Mouse (Mus musculus) liver, embryonic 14.5 days (tissue): ENCODE measurements around the gene Nrarp. TPM values are rescaled to one million over a fixed set of nuclear protein-coding genes. Genes with fewer than 3 reads are reported as not detected.

Source experiments
- ATAC-seq: fragments of 200-750 bp; cut with Nextera tagmentation; 2 replicates; pipeline ENCODE4 v1.8.0; 2017; ENCODE audit warnings: moderate number of reproducible peaks, mild to moderate bottlenecking, moderate library complexity; ENCODE audit not compliant: insufficient read depth
- DNase-seq, 3 experiments: peaks; one replicate each; pipeline ENCODE4 v3.0.0-alpha.2; 2012 to 2013; ENCODE audit warnings: low read depth in 3 of 3, low spot score in 3 of 3
- H3K27ac ChIP-seq: fragments of 300-500 bp; sonication (generic); 2 replicates; pipeline ENCODE4 v1.5.1; 2014; ENCODE audit warnings: moderate library complexity, mild to moderate bottlenecking, control low read depth, inconsistent platforms
- H3K27me3 ChIP-seq: fragments of 300-500 bp; sonication (generic); 2 replicates; pipeline ENCODE4 v1.6.1; 2014; ENCODE audit warnings: mild to moderate bottlenecking, low read length, moderate library complexity; ENCODE audit not compliant: control insufficient read depth, insufficient read depth
- H3K36me3 ChIP-seq: fragments of 300-500 bp; sonication (generic); replicated peaks from 2 replicates; pipeline ENCODE4 v1.6.1; 2014; ENCODE audit warnings: low read depth; ENCODE audit not compliant: control insufficient read depth, insufficient read depth
- H3K4me1 ChIP-seq, 2 experiments: fragments of 200-500 bp in 1 of 2; fragments of 300-500 bp in 1 of 2; sonication (generic) in 1 of 2; replicated peaks; 2 replicates each; pipeline ENCODE4 v1.6.1; 2012 to 2014; ENCODE audit warnings: antibody characterized with exemption in 1 of 2, inconsistent platforms in 1 of 2, low read length in 1 of 2; ENCODE audit not compliant: control insufficient read depth in 2 of 2, insufficient read depth in 2 of 2
- H3K4me2 ChIP-seq: fragments of 300-500 bp; sonication (generic); 2 replicates; pipeline ENCODE4 v1.6.1; 2014; ENCODE audit warnings: low read depth, mild to moderate bottlenecking, control low read depth, moderate library complexity
- H3K4me3 ChIP-seq, 2 experiments: fragments of 200-500 bp in 1 of 2; fragments of 300-500 bp in 1 of 2; sonication (generic) in 1 of 2; 2 replicates each; pipeline ENCODE4 v1.5.1; 2012 to 2014; ENCODE audit warnings: low read depth in 2 of 2, low read length in 2 of 2, mild to moderate bottlenecking in 2 of 2, control low read depth in 1 of 2, inconsistent platforms in 1 of 2, moderate library complexity in 1 of 2; ENCODE audit not compliant: insufficient read depth in 1 of 2
- H3K9ac ChIP-seq: fragments of 300-500 bp; sonication (generic); replicated peaks from 2 replicates; pipeline ENCODE4 v1.6.1; 2014; ENCODE audit warnings: mild to moderate bottlenecking, control low read depth, moderate library complexity
- H3K9me3 ChIP-seq: fragments of 300-500 bp; sonication (generic); 2 replicates; pipeline ENCODE4 v1.6.1; 2016; ENCODE audit warnings: low read length, mixed read lengths; ENCODE audit not compliant: control insufficient read depth
- CTCF ChIP-seq: IDR thresholded peaks from 2 replicates; pipeline ENCODE4 v1.5.1; 2016; ENCODE audit warnings: antibody characterized with exemption, low read depth, control low read depth
- EP300 ChIP-seq: IDR thresholded peaks from 2 replicates; pipeline ENCODE4 v1.6.1; 2016; ENCODE audit warnings: antibody characterized with exemption, low read depth
- WGBS: fragments of 180-500 bp; shearing (Covaris S2); extraction: QIAGEN DNeasy Blood & Tissue Kit; methylation state at CpG from one replicate; pipeline ENCODE4 v1.1.7; 2014; ENCODE audit not compliant: insufficient replicate concordance; 5-methylcytosine and 5-hydroxymethylcytosine counted together
- polyA plus RNA-seq, 2 experiments: library from polyadenylated mRNA; depleted of rRNA in 1 of 2; stranded (reverse) in 1 of 2; unstranded in 1 of 2; fragments of >200 nt; fragmentation: Nextera tagmentation in 1 of 2; extraction: Ambion mirVana in 1 of 2; gene quantifications; 2 replicates each; pipeline versions ENCODE4 v1.2.1 to v1.2.3; 2012 to 2014

The Nrarp gene
- polyA plus RNA-seq, 2 experiments = 1.8 to 3.9 TPM

DNA sequence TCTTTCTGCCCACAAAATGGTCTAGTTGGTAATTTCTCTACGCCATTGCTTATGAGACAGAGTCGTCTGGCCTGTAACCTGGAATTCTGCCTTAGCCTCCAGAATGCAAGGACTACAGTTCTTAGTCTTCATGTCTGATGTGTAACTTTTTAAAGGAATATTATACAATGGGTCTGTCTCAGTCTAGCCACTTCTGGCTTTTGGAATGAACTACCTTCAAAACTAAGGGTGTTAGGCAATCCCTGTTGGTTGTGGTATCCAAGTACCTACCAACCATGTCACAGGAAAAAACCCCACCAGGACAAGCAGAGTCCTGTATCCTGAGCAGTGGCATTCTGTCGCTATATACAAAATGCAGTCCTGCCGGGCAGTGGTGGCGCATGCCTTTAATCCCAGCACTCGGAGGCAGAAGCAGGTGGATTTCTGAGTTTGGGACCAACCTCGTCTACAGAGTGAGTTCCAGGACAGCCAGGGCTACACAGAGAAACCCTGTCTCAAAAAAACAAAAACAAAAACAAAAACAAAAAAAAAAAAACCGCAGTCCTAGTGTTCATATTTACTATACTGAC lies 45.3 kb downstream of the Nrarp start:
- no peak for DNase-seq
- no peak for ATAC-seq
- H3K4me3 ChIP-seq = peak overlapping the region; percentile 69 to 86
- peaks cover 24% of the 10 kb centered on the region for H3K36me3 ChIP-seq
- peak overlapping the region; percentile 77 for H3K4me2 ChIP-seq
- peaks cover 5 to 13% of the 10 kb centered on the region in 2 experiments for H3K4me1 ChIP-seq
- peak overlapping the region; percentile 91 for H3K27ac ChIP-seq
- WGBS = 84% methylated on average over 8 of the region's 8 CpGs
- no peaks in the 10 kb centered on the region for H3K27me3 ChIP-seq
- H3K9me3 ChIP-seq = no peaks in the 10 kb centered on the region
- TF ChIP-seq EP300 (no peak), CTCF (no peak)
- H3K9ac ChIP-seq = peak overlapping the region; percentile 84

DNA sequence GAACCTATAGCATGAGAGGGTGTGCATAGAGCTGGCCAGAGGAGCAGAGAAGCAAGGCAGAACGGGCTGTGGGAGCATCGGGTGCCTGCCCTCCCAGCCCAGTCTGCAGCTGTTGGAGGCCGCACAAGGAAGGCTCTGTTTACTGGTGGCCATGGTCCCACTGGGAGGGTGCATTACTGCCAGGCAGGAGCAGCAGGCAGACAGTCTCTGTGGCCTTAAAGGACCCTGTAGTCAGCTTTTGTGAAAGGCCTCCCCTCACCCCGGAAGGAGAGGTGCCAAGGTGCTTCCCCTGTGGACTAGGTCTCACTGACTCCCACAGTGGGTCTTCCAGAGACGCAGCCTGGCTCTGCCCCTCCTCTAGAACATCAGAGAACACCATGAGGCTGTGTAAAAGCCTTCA lies 46.3 kb downstream of the Nrarp start:
- Histone ChIP-seq H3K36me3 (peaks cover 19% of the 10 kb centered on the region), H3K27ac (no peak overlapping the region), H3K9me3 (no peaks in the 10 kb centered on the region), H3K9ac (no peak overlapping the region), H3K4me2 (no peak overlapping the region), H3K4me1 (peaks cover 5 to 13% of the 10 kb centered on the region in 2 experiments), H3K27me3 (no peaks in the 10 kb centered on the region), H3K4me3 (no peak overlapping the region)
- ATAC-seq (no peak), DNase-seq (no peak)
- WGBS = 79% methylated on average over 5 of the region's 5 CpGs
- TF ChIP-seq CTCF (no peak), EP300 (no peak)

DNA sequence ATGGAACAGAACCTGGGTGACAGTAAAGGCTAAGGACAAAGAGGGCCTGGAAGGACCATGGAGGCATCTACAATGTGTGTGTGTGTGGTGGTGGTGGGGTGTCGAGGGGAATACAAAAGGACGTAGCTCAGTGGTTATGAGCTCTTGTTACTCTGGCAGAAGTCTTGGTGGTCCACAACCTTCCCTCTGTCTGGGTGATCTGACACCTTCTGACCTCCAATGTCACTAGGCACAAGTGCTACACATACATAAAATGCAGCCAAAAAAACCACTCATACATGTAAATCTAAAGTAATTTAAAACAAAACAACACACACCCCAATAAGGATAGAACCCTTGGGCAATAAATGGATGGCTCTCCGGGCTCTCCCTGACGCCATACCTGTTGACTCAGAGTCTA lies 46.8 kb downstream of the Nrarp start:
- H3K27ac ChIP-seq = no peak overlapping the region
- no peak overlapping the region for H3K9ac ChIP-seq
- no peaks in the 10 kb centered on the region for H3K9me3 ChIP-seq
- 84% methylated on average over 4 of the region's 4 CpGs for WGBS
- H3K4me3 ChIP-seq = no peak overlapping the region
- peaks cover 5 to 13% of the 10 kb centered on the region in 2 experiments for H3K4me1 ChIP-seq
- DNase-seq = no peak
- no peak overlapping the region for H3K4me2 ChIP-seq
- H3K36me3 ChIP-seq = peaks cover 14% of the 10 kb centered on the region
- no peak for TF ChIP-seq CTCF
- no peak for TF ChIP-seq EP300
- no peak for ATAC-seq
- H3K27me3 ChIP-seq = no peaks in the 10 kb centered on the region

DNA sequence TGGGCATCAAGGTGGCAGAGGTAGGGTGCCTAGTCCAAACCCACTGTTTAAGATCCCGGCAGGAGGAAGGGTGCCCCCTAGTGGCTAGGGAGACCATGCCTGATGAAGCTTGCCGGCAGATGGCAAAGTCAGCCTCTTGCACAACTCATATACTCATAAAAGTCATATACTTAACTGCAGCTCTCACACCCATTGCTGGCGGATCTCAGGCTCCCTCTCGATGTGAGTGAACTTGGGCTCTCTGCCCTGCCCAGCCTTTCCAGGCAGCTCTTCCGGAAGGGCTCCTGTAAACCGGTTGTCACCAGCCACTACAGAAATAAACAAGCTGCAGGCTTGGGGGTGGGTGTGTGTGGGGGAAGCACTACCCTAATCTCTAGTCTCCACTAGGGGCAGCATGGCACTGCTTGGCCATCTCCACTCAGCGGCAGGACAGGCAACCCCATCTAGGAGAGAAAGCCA lies 47.9 kb downstream of the Nrarp start:
- peak overlapping the region; percentile 19 for H3K27ac ChIP-seq
- peak overlapping the region; percentile 29 to 52 for H3K4me3 ChIP-seq
- no peaks in the 10 kb centered on the region for H3K27me3 ChIP-seq
- peak overlapping the region; percentile 52 for H3K4me2 ChIP-seq
- H3K36me3 ChIP-seq = peaks cover 5% of the 10 kb centered on the region
- DNase-seq (peak; percentile 73 to 81 (median 75)), ATAC-seq (no peak)
- peak overlapping the region; percentile 25 for H3K9ac ChIP-seq
- H3K4me1 ChIP-seq = peaks cover 5 to 9% of the 10 kb centered on the region in 2 experiments
- WGBS = under 1% methylated on average over 7 of the region's 7 CpGs
- H3K9me3 ChIP-seq = no peaks in the 10 kb centered on the region
- TF ChIP-seq EP300 (peak; percentile 36; the same call in 1 of the 2 replicates), CTCF (peak; percentile 90)

- Histone ChIP-seq H3K4me1 (peaks cover 5 to 9% of the 10 kb centered on the region in 2 experiments), H3K4me2 (peak overlapping the region; percentile 52), H3K9me3 (no peaks in the 10 kb centered on the region), H3K27me3 (no peaks in the 10 kb centered on the region), H3K4me3 (no peak overlapping the region), H3K36me3 (no peaks in the 10 kb centered on the region), H3K9ac (peak overlapping the region; percentile 25; the same call in 1 of the 2 replicates), H3K27ac (no peak overlapping the region)
- DNase-seq (no peak), ATAC-seq (no peak)
- TF ChIP-seq EP300 (no peak), CTCF (no peak)
- 66% methylated on average over 6 of the region's 6 CpGs for WGBS
These were observed 48.5 kb downstream of the Nrarp start for GRCm38 (mm10) chr2:25228995-25229530.
